Mouse (Mus musculus) natural killer cell, adult 2 months (primary cell): ENCODE data around the gene Man2b1.
A peak's percentile ranks its signal among the peaks of the same experiment; 100 is the strongest.
"Not testable (repeated sequence)": the region's sequence is repeated elsewhere in the genome, so short reads cannot be mapped to it uniquely, and the experiment has no call there.

Experiments used
- DNase-seq, 2 experiments: peaks; one replicate each; pipeline ENCODE4 v3.0.0; 2022; ENCODE audit warnings: low spot score in 2 of 2

Man2b1 gene

DNA sequence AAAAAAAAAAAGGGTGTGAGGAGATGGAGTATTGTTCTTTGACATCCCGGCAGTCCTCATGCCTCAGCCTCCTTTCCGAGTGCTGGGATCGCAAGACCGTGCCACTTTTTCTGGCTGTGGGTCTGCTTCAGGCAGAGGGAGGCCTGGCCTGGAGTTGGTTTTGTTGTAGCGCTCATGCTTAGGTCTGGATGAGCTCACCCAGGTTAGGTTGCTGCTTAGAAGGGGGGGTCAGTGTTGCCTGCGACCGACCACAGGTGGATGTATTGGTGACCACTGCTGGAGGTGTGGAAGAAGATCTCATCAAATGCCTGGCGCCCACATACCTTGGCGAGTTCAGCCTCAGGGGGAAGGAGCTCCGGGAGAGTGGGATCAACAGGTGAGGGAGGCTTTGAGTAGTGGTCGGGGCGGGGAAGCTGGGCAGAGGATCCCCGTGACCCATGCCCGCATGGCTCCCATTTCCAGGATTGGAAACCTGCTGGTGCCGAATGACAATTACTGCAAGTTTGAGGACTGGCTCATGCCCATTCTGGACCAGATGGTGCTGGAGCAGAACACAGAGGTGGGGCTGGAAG lies 9.9 kb upstream of the Man2b1 start:
- DNase-seq = no peak

DNA sequence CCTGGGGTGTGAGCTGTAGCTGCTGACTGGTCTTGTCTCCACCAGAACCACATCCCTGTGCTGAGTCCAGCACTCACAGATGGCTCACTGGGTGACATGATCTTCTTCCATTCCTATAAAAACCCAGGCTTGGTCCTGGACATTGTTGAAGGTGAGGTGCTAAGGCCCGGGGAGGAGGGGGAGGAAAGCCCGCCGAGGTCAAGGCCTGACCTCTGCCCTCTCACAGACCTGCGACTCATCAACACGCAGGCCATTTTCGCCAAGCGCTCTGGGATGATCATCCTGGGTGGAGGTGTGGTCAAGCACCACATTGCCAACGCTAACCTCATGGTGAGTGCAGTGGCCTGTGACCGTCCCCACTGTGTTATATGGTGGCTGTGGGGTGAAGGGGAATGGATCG lies 8.9 kb upstream of the Man2b1 start:
- no peak for DNase-seq

DNA sequence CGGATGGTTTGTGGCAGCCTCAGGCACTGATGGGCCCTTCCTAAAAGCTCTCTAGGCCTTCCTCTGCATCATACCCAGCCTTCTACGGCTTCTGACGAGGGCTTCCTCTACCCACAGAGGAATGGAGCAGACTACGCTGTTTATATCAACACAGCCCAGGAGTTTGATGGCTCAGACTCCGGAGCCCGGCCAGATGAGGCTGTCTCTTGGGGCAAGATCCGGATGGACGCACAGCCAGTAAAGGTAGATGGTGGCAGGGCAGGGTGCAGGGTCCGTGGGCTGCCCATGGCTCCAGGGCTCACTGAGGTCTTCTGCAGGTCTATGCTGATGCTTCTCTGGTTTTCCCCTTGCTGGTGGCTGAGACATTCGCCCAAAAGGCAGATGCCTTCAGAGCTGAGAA lies 8.5 kb upstream of the Man2b1 start:
- no peak for DNase-seq

DNA sequence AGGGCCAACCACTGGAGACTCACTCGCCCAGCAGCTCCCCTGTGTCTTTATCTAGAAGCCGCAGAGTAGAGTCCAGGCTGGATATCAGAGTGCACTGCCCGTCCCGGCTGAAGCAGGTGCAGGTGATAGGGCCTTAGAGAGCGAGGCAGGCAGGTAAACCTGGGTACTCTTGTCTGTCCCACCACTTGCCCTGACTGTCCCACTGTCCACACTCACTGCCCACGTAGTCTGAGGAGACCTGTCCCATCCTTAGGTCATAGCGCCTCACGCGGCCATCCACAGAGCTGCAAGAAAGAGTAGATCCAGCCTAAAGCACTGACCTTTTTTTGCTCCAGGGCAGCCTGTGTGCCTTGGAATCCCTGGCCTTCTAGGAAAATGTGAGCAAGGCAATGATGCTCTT lies 7.1 kb upstream of the Man2b1 start:
- DNase-seq = no peak

DNA sequence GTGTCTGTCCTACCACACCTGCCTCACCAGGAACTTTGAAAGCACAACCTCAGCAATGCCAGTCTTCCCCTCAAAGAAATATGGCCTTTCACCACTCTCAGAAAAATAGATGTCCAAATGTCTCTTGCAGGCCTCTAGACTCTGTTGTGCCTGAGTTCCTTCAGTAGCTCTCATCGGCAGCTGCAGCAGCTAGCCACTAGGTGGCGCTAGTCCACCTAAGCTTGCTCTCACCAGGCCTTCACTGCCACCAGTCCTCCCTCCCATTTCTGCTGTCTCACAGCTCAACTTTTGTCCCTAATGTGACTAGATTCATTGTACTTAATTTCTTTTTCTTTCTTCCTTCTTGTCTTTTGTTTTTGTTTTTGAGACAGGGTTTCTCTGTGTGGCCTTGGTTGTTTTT lies 6.1 kb upstream of the Man2b1 start:
- DNase-seq = peak; percentile 68 to 77

DNA sequence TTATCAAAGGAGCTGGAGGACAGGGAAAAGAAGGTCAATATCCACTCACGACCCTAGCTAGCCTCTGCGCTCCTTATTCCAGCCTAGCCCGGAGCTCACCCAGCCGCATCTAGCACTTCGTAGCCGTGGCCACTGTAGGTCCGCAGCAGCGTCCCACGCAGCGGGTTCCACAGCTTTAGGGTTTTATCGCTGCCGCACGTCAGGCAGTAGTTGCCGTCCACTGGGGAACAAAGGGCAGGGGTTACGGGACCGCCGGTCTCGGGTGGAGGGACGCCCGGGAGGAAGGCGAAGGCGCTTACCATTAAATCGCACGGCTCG lies 2.9 kb upstream of the Man2b1 start:
- no peak for DNase-seq

DNA sequence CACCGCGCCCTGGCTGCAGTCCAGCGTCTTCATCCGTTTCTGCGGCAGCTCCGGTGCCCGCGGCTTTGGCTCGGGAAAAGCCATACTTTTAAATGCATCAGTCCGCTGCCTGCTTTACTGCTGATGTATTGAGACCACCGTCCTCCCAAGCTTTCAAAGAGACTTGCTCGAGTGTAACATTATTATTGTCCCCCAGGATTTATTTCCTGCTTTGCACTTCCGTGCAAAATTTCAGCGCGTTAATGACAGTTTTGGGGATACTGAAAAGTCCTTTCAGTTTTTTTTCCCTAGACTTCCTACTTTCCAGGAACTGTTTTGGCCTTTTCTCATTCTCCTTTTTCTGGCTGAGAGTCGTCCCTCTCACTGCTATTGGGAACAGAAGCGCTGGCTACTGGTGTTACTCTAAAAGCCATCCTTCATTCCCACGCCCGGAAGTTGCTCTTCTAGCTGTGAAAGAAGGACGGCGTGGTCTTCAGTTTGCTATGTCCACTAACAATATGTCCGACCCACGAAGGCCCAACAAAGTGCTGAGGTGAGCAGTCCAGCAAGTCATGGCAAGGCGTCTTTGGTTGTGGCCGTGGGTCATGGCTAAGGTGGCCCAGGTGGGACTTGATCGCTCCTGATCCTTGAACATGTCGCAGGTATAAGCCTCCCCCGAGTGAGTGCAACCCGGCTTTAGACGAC lies 2.4 kb upstream of the Man2b1 start, which contains the start of gene Wdr83os:
Gene Wdr83os, plus strand, starts transcription at position 209 of the 684 bp plus-strand sequence.
- DNase-seq = peak; percentile 63 to 73

DNA sequence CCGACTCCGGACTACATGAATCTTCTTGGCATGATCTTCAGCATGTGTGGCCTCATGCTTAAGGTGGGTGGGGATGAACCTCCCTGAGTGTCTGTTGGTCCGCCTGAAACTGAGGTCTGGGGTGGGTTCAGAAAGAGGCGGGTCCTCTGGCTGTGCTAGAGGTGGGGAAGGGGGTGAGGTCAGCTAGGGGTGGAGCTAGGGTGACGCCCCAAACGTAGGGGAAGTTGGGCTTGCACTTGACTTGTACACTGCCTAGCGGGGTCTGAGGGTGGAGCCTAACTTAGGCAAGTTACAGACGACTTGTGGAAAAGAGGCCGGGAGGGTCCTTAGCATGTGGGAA lies 1.9 kb upstream of the Man2b1 start, which contains the start of gene Wdr83:
Gene Wdr83, minus strand, starts transcription at position 91 of the 340 bp plus-strand sequence.
- peak; percentile 40 to 70 for DNase-seq

DNA sequence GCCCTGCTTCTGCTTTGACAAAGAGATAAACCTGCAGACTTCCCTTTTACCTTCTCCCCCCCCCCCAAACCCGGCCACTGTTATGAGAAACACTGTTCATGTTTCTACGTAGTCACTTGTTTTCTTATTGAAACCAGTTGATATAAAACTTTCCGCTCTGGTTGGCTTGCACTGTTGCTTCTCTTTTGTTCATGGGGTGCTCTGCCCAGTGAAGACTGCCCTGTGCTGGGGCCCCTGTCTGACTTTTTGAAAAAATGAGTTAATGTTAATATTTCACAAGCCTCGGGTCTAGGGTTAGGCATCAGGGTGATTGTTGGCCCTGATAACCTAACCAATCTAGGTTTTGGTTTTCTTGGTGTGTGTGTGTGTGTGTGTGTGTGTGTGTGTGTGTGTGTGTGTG lies 901 bp upstream of the Man2b1 start:
- DNase-seq = not testable (repeated sequence)

DNA sequence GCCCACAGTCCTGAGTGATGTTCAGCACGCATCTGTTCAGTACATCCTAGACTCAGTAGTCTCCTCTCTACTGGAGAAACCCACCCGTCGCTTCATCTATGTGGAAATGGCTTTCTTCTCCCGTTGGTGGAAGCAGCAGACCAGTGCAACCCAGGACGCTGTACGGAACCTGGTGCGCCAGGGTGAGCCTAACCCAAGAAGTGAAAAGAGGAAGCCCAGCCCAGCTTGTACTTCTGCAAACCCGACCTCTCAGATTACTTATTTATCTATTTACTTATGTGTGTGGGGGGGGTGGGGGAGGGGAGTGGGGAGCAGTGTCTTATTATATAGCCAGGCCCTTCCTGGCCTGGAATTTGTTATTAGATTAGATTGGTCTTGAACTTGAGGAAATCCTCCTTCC lies 1.6 kb downstream of the Man2b1 start:
- peak in 1 of 2 experiments; percentile 55 for DNase-seq

DNA sequence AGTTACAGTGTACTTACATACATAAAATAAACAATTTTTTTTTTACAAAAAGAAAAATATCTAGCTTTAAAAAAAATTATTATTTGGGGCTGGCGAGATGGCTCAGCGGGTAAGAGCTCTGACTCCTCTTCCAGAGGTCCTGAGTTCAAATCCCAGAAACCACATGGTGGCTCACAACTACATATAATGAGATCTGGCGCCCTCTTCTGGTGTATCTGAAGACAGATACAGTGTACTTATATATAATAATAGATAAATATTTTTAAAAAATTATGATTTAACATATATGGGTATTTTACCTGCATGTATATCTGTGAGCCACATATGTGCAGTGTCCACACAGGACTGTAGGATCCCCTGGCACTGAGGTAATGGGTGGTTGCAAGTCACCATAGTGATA lies 3.2 kb downstream of the Man2b1 start:
- no peak for DNase-seq

DNA sequence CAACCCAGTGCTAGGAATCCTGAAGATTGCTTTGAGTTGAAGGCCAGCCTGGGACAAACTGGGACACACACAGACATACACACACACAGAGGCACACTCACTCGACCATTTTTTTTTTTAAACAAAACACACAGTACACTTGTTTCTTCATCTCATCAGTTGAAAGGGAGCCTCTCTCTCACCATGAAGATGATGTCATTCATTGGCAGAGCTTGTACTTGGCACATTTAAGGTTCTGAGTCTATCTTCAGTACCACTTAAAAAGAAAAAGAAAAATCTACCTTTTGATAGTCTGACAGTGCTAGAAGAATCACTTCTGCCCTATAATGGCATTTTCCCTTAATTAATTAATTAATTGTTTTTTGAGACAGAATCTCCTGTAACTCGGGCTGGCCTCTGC lies 5.7 kb downstream of the Man2b1 start:
- no peak for DNase-seq

DNA sequence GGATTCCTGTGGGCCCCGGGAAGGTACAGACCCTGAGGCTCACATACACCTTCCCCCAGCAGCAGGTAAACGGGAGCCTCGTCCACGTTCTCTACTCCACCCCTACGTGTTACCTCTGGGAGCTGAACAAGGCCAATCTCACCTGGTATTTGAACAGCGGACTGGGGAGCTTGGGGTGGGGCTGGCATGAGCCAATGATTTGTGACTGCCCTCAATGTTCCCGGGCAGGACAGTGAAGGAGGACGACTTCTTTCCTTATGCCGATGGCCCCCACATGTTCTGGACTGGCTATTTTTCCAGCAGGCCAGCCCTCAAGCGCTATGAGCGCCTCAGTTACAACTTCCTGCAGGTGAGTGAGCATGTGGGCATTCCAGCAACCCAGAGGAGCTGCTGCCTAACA lies 7.8 kb downstream of the Man2b1 start:
- DNase-seq = no peak

DNA sequence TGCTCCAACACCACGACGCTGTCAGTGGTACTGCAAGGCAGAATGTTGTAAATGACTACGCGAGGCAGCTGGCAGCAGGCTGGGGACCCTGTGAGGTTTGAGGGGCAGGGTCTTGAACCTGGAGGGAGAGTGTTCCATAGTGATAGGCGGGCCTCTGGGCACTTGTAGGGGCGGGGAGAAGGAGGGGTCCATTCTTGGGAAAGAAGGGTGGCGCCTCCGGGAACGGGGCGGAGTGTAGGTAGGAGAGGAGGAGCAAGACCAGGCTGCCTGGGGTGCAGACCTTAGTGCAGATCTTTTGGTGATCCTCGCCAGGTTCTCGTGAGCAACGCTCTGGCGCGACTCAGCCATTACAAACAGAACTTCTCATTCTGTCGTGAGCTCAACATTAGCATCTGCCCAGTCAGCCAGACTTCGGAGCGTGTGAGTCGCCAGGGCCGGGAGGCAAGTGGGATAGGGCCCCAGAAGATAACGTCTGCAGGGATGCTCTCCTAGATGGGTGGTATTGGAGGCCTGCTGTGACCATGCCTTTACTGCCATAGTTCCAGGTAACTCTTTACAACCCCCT lies 8.5 kb downstream of the Man2b1 start:
- DNase-seq = no peak

DNA sequence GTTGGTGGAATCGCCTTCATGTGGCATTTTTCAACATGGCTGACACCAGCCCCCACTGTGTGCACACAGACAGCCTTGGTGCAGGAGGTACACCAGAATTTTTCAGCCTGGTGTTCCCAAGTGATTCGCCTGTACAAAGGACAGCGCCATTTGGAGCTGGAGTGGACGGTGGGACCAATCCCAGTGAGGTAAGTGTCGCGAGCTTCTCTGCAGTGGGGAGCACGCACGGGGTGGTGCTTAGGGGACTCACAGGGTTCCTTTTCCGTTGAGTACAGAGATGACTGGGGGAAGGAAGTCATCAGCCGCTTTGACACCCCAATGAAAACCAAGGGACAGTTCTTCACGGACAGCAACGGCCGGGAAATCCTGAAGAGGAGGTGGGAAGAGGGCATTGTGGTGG lies 12.0 kb downstream of the Man2b1 start:
- no peak for DNase-seq

DNA sequence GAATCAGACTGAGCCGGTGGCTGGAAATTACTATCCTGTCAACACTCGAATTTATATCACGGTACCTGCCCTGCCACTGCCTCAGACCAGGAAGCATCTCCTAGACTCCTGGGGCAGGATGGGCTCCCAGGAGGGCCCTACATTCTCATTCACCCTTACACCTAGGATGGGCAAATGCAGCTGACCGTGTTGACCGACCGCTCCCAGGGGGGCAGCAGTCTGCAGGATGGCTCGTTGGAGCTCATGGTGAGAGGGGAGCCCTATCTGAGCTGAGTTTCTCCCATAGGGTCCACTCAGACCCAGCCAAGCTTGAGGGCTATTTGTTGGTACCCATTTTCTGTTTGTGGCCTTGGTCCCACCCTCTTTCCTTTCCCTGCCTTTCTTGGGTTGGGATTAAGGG lies 12.5 kb downstream of the Man2b1 start:
- no peak for DNase-seq

DNA sequence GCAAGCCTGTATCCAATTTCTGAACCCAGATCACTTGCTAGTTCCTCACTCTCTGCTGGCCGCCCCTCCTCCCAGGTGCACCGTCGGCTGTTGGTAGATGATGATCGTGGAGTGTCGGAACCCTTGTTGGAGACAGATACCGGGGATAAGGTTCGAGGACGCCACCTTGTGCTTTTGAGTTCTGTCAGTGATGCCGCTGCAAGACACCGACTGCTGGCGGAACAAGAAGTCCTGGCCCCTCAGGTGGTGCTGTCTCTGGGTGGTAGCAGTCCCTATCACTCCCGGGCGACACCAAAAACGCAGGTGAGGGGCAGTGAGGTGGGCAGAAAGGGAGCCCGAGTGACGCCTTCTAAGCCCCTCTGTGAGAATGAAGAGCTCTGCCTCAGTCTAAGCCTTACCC lies 13.1 kb downstream of the Man2b1 start:
- no peak for DNase-seq

DNA sequence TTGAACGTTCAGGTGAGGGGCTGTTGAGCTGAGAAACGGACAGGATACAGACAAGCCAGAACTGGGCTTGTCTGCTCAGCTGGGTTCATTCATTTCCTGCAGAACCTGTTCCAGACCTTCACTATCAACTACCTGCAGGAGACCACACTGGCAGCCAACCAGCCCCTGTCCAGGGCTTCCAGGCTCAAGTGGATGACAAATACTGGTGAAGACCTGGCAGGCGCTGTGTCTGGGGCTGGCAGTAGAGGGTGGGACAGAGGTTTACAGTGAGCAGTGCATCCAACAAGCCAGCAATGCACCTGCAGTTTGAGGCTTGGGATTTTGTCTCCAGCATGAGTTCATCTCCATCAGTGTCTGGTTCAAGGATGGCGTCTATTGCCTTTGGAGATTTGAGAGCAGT lies 13.8 kb downstream of the Man2b1 start:
- no peak for DNase-seq

DNA sequence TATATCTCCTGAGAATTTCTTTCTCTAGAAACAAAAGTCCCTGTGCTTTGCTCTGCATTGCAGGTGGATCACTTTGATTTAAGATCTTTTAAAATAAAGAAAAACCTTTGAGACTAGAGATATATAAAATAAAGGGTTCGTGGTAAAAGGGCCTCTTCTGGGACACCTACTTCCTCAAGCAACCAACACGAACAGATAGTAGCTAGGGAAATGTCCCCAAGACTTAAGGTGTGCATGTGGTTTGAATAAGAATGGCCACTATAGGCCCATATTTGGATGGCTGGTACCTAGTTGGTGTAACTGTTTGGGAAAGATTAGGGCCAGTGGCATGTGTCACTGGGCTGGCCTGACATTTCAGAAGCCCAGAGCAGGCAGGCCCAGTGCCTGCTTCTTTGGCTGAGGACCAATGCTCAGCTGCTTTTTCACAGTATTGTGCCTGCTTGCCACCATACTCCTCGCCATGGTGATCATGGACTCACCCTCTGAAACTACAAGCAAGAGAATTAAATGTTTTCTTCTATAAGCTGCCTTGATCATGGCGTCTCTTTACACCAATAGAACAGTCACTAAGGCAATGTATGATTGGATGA lies 17.1 kb downstream of the Man2b1 start:
- no peak for DNase-seq

DNA sequence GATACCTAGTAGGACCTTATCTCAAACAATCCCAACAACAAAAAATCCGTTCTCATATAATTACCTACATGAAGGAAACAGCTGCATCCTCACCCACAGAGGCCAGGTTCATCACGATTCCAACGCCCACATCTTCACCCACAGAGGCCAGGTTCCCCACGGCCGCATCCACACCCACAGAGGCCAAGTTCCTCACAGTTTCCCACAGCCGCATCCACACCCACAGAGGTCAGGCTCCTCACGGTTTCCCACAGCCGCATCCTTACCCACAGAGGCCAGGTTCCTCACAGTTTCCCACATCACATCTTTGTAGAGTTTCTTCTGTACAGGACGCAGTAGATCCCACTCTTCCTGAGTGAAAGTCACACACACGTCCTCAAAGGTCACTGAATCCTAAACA lies 30.2 kb downstream of the Man2b1 start:
- DNase-seq = no peak

DNA sequence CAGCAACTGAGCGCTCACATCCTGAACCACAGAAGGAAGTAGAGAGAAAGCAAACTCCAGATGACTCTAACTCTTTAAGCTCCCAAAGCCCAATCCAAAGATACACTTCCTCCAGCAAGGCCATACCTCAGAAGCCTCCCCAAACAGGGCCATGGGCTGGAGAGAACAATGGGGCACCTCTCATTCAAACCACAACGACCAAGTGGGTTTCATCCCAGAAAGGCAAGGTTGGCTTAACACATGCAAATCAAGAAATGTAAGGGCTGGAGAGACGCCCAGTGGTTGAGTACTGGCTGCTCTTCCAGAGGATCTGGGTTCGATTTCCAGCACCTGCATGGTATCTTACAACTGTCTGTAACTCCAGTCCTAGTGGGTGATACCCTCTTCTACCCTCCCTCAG lies 32.4 kb downstream of the Man2b1 start:
- DNase-seq = no peak

DNA sequence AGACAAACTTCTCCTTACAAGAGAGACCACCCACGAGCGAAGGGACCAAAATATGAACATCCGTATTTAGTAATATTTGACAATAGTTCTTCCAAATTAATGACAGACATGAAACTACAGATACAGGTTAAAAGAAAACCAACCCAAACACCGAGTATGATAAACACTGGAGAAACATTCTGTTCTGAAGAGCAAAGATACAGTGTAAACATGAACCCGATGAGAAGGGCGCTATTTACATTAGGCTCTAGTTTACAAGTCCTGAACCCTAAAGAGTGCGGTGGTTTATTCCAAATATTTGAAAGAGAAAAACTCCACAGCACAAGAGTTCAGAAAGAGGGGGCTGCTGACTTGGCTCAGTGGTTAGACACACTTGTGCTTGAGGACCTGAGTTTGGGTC lies 33.9 kb downstream of the Man2b1 start:
- no peak for DNase-seq
